25 mouse cellular contexts compared by ENCODE assay signal in the genomic region with DNA sequence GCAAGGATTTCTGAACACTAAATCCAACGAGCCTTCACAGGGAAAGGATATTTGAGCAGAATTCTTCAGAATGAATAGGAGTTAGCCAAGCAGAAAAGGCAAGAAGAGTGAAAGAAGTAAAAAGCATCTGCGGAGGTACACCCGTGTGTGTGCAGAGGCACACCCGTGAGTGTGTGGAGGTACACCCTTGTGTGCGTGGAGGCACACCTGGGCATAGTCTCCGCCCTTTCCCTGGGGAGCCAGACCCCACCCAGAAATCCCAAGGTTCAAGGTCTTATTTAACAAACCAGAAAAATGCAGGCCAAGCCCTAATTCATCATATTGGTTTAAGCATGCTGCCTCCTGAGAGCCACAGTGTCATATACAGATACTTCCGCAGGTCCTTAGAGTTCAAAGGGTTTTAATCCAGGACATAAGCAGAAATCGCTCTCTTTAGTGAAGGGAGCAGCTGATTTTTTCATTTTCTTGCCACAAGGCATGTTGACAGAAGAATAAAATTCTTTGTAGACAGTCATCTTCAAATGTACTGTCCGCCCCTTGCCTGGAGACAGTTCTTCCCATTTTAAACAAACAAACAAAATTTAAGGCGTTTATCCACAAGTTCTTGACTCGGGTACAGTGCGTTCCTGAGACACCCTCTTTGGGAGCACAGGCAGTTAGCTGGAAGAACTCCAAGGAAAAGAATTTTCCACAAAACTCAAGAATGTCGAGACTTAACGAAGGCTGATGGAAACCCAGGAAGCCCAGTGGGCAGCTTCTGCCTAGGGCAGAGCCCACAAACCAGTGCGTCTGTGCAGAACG. TPM values are rescaled to one million over a fixed set of nuclear protein-coding genes. Genes with fewer than 3 reads are reported as not detected.
DNase-seq lines count a peak whose midpoint lies in the region; ATAC-seq and TF ChIP-seq lines count a peak whose summit lies in the region.
"Had no signal": no experiment of that assay in that cellular context is flagged by ENCODE, and none has a peak within 500 bp of the region (broad histone marks: within the 10 kb centered on the region; RNA-seq: fewer than 3 reads in every experiment).

No protein-coding gene starts in this region.

- peaks cover 20% of the 10 kb centered on the region for H3K36me3 ChIP-seq in embryonic facial prominence, embryonic 13.5 days
- peaks cover 20% of the 10 kb centered on the region for H3K36me3 ChIP-seq in embryonic facial prominence, embryonic 10.5 days (replicated peaks)
- no peaks in the 10 kb centered on the region for H3K36me3 ChIP-seq in lung, embryonic 16.5 days (ENCODE audit: control insufficient read depth, insufficient read depth, low read length)
- peaks cover 11% of the 10 kb centered on the region; the same call in 1 of the 2 replicates for H3K36me3 ChIP-seq in intestine, postnatal 0 days (ENCODE audit: control insufficient read depth, insufficient read depth)
- no peaks in the 10 kb centered on the region for H3K36me3 ChIP-seq in stomach, embryonic 15.5 days

- no peaks in the 10 kb centered on the region for H3K9me3 ChIP-seq in embryonic facial prominence, embryonic 13.5 days
- H3K9me3 ChIP-seq in embryonic facial prominence, embryonic 10.5 days = 0 out of 2 replicates have a peak, but pooled peaks cover 3% of the 10 kb centered on the region
- H3K9me3 ChIP-seq in lung, embryonic 16.5 days (ENCODE audit: control insufficient read depth, low read length) = no peaks in the 10 kb centered on the region
- H3K9me3 ChIP-seq in intestine, postnatal 0 days (ENCODE audit: control insufficient read depth) = no peaks in the 10 kb centered on the region
- no peaks in the 10 kb centered on the region for H3K9me3 ChIP-seq in stomach, embryonic 15.5 days
- H3K9me3 ChIP-seq: forebrain, embryonic 13.5 days; limb, embryonic 12.5 days; midbrain, embryonic 13.5 days; neural tube, embryonic 13.5 days had no signal

- H3K4me3 ChIP-seq in embryonic facial prominence, embryonic 13.5 days = no peak overlapping the region
- H3K4me3 ChIP-seq in embryonic facial prominence, embryonic 10.5 days = no peak overlapping the region
- H3K4me3 ChIP-seq in lung, embryonic 16.5 days (ENCODE audit: low read length) = no peak overlapping the region
- H3K4me3 ChIP-seq in lung, adult 2 months (replicated peaks; ENCODE audit: extremely low read depth, low read depth, low read length) = no peak overlapping the region
- H3K4me3 ChIP-seq in intestine, postnatal 0 days (ENCODE audit: low read depth, low read length) = no peak overlapping the region
- H3K4me3 ChIP-seq in stomach, embryonic 15.5 days (replicated peaks) = no peak overlapping the region
- H3K4me3 ChIP-seq: erythroblast, embryonic 14.5 days; forebrain, embryonic 13.5 days; heart, embryonic 12.5 days; hindbrain, embryonic 12.5 days; limb, embryonic 12.5 days; midbrain, embryonic 13.5 days; neural tube, embryonic 13.5 days had no signal

- H3K4me2 ChIP-seq in embryonic facial prominence, embryonic 13.5 days = no peak overlapping the region
- H3K4me2 ChIP-seq in lung, embryonic 16.5 days (ENCODE audit: low read depth, low read length) = no peak overlapping the region
- no peak overlapping the region for H3K4me2 ChIP-seq in intestine, postnatal 0 days (replicated peaks; ENCODE audit: low read depth)
- H3K4me2 ChIP-seq in stomach, embryonic 15.5 days = 0 out of 2 replicates have a peak overlapping the region, but pooled peaks have one; percentile 0
- H3K4me2 ChIP-seq: forebrain, embryonic 13.5 days; heart, embryonic 12.5 days; hindbrain, embryonic 12.5 days; limb, embryonic 12.5 days; midbrain, embryonic 13.5 days; neural tube, embryonic 13.5 days had no signal

- H3K27ac ChIP-seq in embryonic facial prominence, embryonic 13.5 days = peak overlapping the region; percentile 33; the same call in 1 of the 2 replicates
- no peak overlapping the region for H3K27ac ChIP-seq in embryonic facial prominence, embryonic 10.5 days (replicated peaks)
- H3K27ac ChIP-seq in lung, embryonic 16.5 days (ENCODE audit: low read length) = no peak overlapping the region
- peak overlapping the region; percentile 30; the same call in 1 of the 2 replicates for H3K27ac ChIP-seq in intestine, postnatal 0 days (ENCODE audit: low read depth, low read length)
- H3K27ac ChIP-seq in stomach, embryonic 15.5 days = peak overlapping the region; percentile 55
- H3K27ac ChIP-seq: forebrain, embryonic 13.5 days; hindbrain, embryonic 12.5 days; limb, embryonic 12.5 days; liver, embryonic 14.5 days; midbrain, embryonic 13.5 days; neural tube, embryonic 13.5 days had no signal

- no peak for TF ChIP-seq CTCF in lung, adult 2 months (IDR thresholded peaks at IDR 0.05; ENCODE audit: insufficient read depth, low read length)
- TF ChIP-seq CTCF in intestine, postnatal 0 days (IDR thresholded peaks at IDR 0.05; ENCODE audit: low read depth) = no peak

- no peaks in the 10 kb centered on the region for H3K27me3 ChIP-seq in embryonic facial prominence, embryonic 13.5 days
- H3K27me3 ChIP-seq in embryonic facial prominence, embryonic 10.5 days (replicated peaks; ENCODE audit: low read depth, poor library complexity, severe bottlenecking) = peaks cover 21% of the 10 kb centered on the region
- H3K27me3 ChIP-seq in lung, embryonic 16.5 days (ENCODE audit: control insufficient read depth, insufficient read depth, low read depth, low read length) = no peaks in the 10 kb centered on the region
- no peaks in the 10 kb centered on the region for H3K27me3 ChIP-seq in intestine, postnatal 0 days (replicated peaks; ENCODE audit: control insufficient read depth, insufficient read depth, low read length)
- H3K27me3 ChIP-seq in stomach, embryonic 15.5 days (replicated peaks) = no peaks in the 10 kb centered on the region
- H3K27me3 ChIP-seq: forebrain, embryonic 13.5 days; heart, embryonic 12.5 days; limb, embryonic 12.5 days; midbrain, embryonic 13.5 days had no signal

- WGBS in embryonic facial prominence, embryonic 13.5 days = 78% methylated on average over 16 of the region's 16 CpGs
- WGBS in embryonic facial prominence, embryonic 10.5 days = 85% methylated on average over 16 of the region's 16 CpGs
- WGBS in lung, embryonic 16.5 days = 46% methylated on average over 16 of the region's 16 CpGs
- WGBS in lung, adult 2 months = 49% methylated on average over 16 of the region's 16 CpGs
- 38% methylated on average over 16 of the region's 16 CpGs for whole genome bisulfite sequencing in intestine, postnatal 0 days
- 47% methylated on average over 16 of the region's 16 CpGs for WGBS in stomach, embryonic 15.5 days

- DNase-seq in embryonic facial prominence, embryonic 10.5 days (ENCODE audit: low spot score) = no peak
- DNase-seq in lung, adult 2 months = no peak
- DNase-seq in layer of hippocampus, adult 8-10 months (ENCODE audit: low spot score in 2 of 2) = no peak
- no peak for DNase-seq in left cerebral cortex, postnatal 10 days (ENCODE audit: extremely low spot score in 1 of 2, low spot score in 2 of 2)
- DNase-seq: adrenal gland, postnatal 36 days; cerebellum, adult 11-12 months; cerebellum, postnatal 25 days; gastrocnemius, postnatal 10 days; heart, adult 11 months; heart, postnatal 14 days; kidney, postnatal 10 days; right cerebral cortex, postnatal 25 days; thymus, adult 2 months had no signal

- ATAC-seq in embryonic facial prominence, embryonic 13.5 days (ENCODE audit: insufficient number of reproducible peaks, insufficient read depth, low FRiP score, low TSS enrichment, low read depth) = no peak
- 0 out of 2 replicates have a peak, but pooled peaks have one; percentile 15 for ATAC-seq in lung, embryonic 16.5 days (ENCODE audit: low read depth)
- ATAC-seq in intestine, postnatal 0 days = peak; percentile 81
- ATAC-seq in stomach, embryonic 15.5 days (ENCODE audit: insufficient read depth, low FRiP score, low read depth) = no peak
- ATAC-seq: forebrain, embryonic 13.5 days; midbrain, embryonic 13.5 days had no signal

- no peak overlapping the region for H3K9ac ChIP-seq in embryonic facial prominence, embryonic 13.5 days
- H3K9ac ChIP-seq in lung, embryonic 16.5 days (ENCODE audit: low read length) = no peak overlapping the region
- no peak overlapping the region for H3K9ac ChIP-seq in intestine, postnatal 0 days (ENCODE audit: low read depth, low read length)
- H3K9ac ChIP-seq in stomach, embryonic 15.5 days = no peak overlapping the region
- H3K9ac ChIP-seq: forebrain, embryonic 13.5 days; heart, embryonic 12.5 days; hindbrain, embryonic 12.5 days; limb, embryonic 12.5 days; liver, embryonic 14.5 days; midbrain, embryonic 13.5 days; neural tube, embryonic 13.5 days had no signal

- H3K4me1 ChIP-seq in embryonic facial prominence, embryonic 13.5 days = no peaks in the 10 kb centered on the region
- peaks cover 13% of the 10 kb centered on the region for H3K4me1 ChIP-seq in embryonic facial prominence, embryonic 10.5 days
- peaks cover 4% of the 10 kb centered on the region; the same call in 1 of the 2 replicates for H3K4me1 ChIP-seq in lung, embryonic 16.5 days (replicated peaks; ENCODE audit: control insufficient read depth, insufficient read depth, low read length)
- no peaks in the 10 kb centered on the region for H3K4me1 ChIP-seq in lung, adult 2 months (ENCODE audit: control insufficient read depth, insufficient read depth, low read length)
- H3K4me1 ChIP-seq in intestine, postnatal 0 days (replicated peaks; ENCODE audit: control insufficient read depth, insufficient read depth, low read length) = peaks cover 4% of the 10 kb centered on the region; the same call in 1 of the 2 replicates
- H3K4me1 ChIP-seq in stomach, embryonic 15.5 days = peaks cover 10% of the 10 kb centered on the region
- H3K4me1 ChIP-seq: forebrain, embryonic 13.5 days; heart, embryonic 12.5 days; limb, embryonic 12.5 days; neural tube, embryonic 13.5 days had no signal

- no peak for TF ChIP-seq POLR2A in lung, adult 2 months (IDR thresholded peaks at IDR 0.05; ENCODE audit: borderline replicate concordance, extremely low read depth, low read depth, low read length)

- intact Hi-C loops in left cerebral cortex, postnatal 10 days (cut with DNase I) = no loop called here

RNA-seq across cellular contexts. Expression of a gene that starts 17.0 kb away (rescaled TPM):
- 59.9 and 62.0 TPM in 2 replicates for polyA plus RNA-seq in embryonic facial prominence, embryonic 13.5 days (2015; fragmentation: Nextera tagmentation; extraction: Ambion mirVana)
- polyA plus RNA-seq in embryonic facial prominence, embryonic 10.5 days (2016; fragmentation: Nextera tagmentation; extraction: Ambion mirVana) = 54.1 and 58.7 TPM in 2 replicates
- 51.1 and 51.6 TPM in 2 replicates for polyA plus RNA-seq in lung, embryonic 16.5 days (2015; fragmentation: Nextera tagmentation; extraction: Ambion mirVana)
- polyA plus RNA-seq in lung, adult 2 months (2012; rRNA removed) = 47.8 and 55.4 TPM in 2 replicates
- polyA plus RNA-seq in intestine, postnatal 0 days (2015; fragmentation: Nextera tagmentation; extraction: Ambion mirVana) = 116 and 120 TPM in 2 replicates
- polyA plus RNA-seq in stomach, embryonic 15.5 days (2015; fragmentation: Nextera tagmentation; extraction: Ambion mirVana) = 67.6 and 69.2 TPM in 2 replicates
- 10 to 100 TPM; 31.2 to 42.1 (median 40.8) TPM for total RNA-seq in layer of hippocampus, adult 8-10 months (2022)
- 10 to 100 TPM; 30.3 to 34.4 TPM for total RNA-seq in left cerebral cortex, postnatal 10 days (2021)

RNA-seq across cellular contexts. Expression of a gene that starts 17.0 kb away (rescaled TPM):
- 22.3 and 22.6 TPM in 2 replicates for polyA plus RNA-seq in embryonic facial prominence, embryonic 13.5 days (2015; fragmentation: Nextera tagmentation; extraction: Ambion mirVana)
- 23.5 and 25.4 TPM in 2 replicates for polyA plus RNA-seq in embryonic facial prominence, embryonic 10.5 days (2016; fragmentation: Nextera tagmentation; extraction: Ambion mirVana)
- polyA plus RNA-seq in lung, embryonic 16.5 days (2015; fragmentation: Nextera tagmentation; extraction: Ambion mirVana) = 16.2 and 17.0 TPM in 2 replicates
- polyA plus RNA-seq in lung, adult 2 months (2012; rRNA removed) = 7.7 and 8.2 TPM in 2 replicates
- polyA plus RNA-seq in intestine, postnatal 0 days (2015; fragmentation: Nextera tagmentation; extraction: Ambion mirVana) = 9.1 and 9.8 TPM in 2 replicates
- 18.8 and 20.1 TPM in 2 replicates for polyA plus RNA-seq in stomach, embryonic 15.5 days (2015; fragmentation: Nextera tagmentation; extraction: Ambion mirVana)
- 10 to 100 TPM; 12.9 to 13.7 (median 13.4) TPM for total RNA-seq in layer of hippocampus, adult 8-10 months (2022)
- total RNA-seq in left cerebral cortex, postnatal 10 days (2021) = 10 to 100 TPM; 11.6 to 12.7 TPM

RNA-seq across cellular contexts. Expression of a gene that starts 51.4 kb away (rescaled TPM):
- 79.4 and 80.4 TPM in 2 replicates for polyA plus RNA-seq in embryonic facial prominence, embryonic 13.5 days (2015; fragmentation: Nextera tagmentation; extraction: Ambion mirVana)
- polyA plus RNA-seq in embryonic facial prominence, embryonic 10.5 days (2016; fragmentation: Nextera tagmentation; extraction: Ambion mirVana) = 168 and 176 TPM in 2 replicates
- polyA plus RNA-seq in lung, embryonic 16.5 days (2015; fragmentation: Nextera tagmentation; extraction: Ambion mirVana) = 96.4 and 97.7 TPM in 2 replicates
- 89.5 and 94.0 TPM in 2 replicates for polyA plus RNA-seq in lung, adult 2 months (2012; rRNA removed)
- 40.1 and 43.9 TPM in 2 replicates for polyA plus RNA-seq in intestine, postnatal 0 days (2015; fragmentation: Nextera tagmentation; extraction: Ambion mirVana)
- polyA plus RNA-seq in stomach, embryonic 15.5 days (2015; fragmentation: Nextera tagmentation; extraction: Ambion mirVana) = 82.3 and 92.6 TPM in 2 replicates
- total RNA-seq in layer of hippocampus, adult 8-10 months (2022) = 10 to 100 TPM; 22.4 to 29.6 (median 24.0) TPM
- total RNA-seq in left cerebral cortex, postnatal 10 days (2021) = 10 to 100 TPM; 10.7 to 12.3 TPM

Comparison
In these comparisons a context has a peak if more than half of its experiments do, and no peak if none do; other contexts are left out.
1. H3K27ac ChIP-seq: peak in embryonic facial prominence, embryonic 13.5 days (single experiment), intestine, postnatal 0 days (single experiment) and stomach, embryonic 15.5 days (single experiment); none in embryonic facial prominence, embryonic 10.5 days (single experiment) and lung, embryonic 16.5 days (single experiment).
2. ATAC-seq: peak in lung, embryonic 16.5 days (single experiment) and intestine, postnatal 0 days (single experiment); none in embryonic facial prominence, embryonic 13.5 days (single experiment) and stomach, embryonic 15.5 days (single experiment).